Mouse (Mus musculus): Measurements from ENCODE around the gene Fos.

GRCm38 (mm10) chr12:85490991-85491390, 17.3 kb downstream of the Fos start:
- TF ChIP-seq CTCF (IDR thresholded peaks at IDR 0.05; ENCODE audit: low read depth) (no peak), EP300 (IDR thresholded peaks at IDR 0.05; ENCODE audit: low read depth) (no peak)
